Mouse (Mus musculus) embryonic stem cell, embryonic (primary cell): Measurements from ENCODE around the gene Gm30191.

Experiments
- CTCF ChIA-PET, 4 experiments: fragments of 300-600 bp in 2 of 4; fragments of 350-600 bp in 2 of 4; sonication (Branson Sonifier 250); formaldehyde crosslinking; loops; one replicate each; lab custom pipeline; 2022; ENCODE audit warnings: inconsistent platforms in 2 of 4; lab: Charles Lee
- POLR2A ChIA-PET, 4 experiments: fragments of 300-600 bp in 2 of 4; fragments of 350-600 bp in 2 of 4; sonication (Branson Sonifier 250); formaldehyde crosslinking; loops; one replicate each; lab custom pipeline; 2022; ENCODE audit warnings: antibody characterized with exemption in 4 of 4, inconsistent platforms in 1 of 4; lab: Charles Lee

Gm30191 gene

GRCm38 (mm10) chr4:134246719-134247258 lies at the start of gene Gm30191:
TSS of gene Gm30191 (plus strand) at chr4:134246935.
- ChIA-PET POLR2A (interaction anchor here in 3 of 4 experiments (0.6 to 2.9 kb wide), 5 partner anchors 21 to 81 kb away, joined by 3 to 6 read pairs (median 4); partner anchors contain the start of gene Cep85 (in 2 of the 3)), CTCF (interaction anchor here in 2 of 4 experiments (0.7 to 1.5 kb wide), 5 partner anchors 9 to 146 kb away, joined by 3 to 4 read pairs (median 4); partner anchors contain the start of gene Cep85 (in 1 of the 2))

- CTCF ChIA-PET: interaction anchor here in 2 of 4 experiments (0.5 to 1.8 kb wide), 8 partner anchors 9 to 866 kb away, joined by 3 to 12 read pairs (median 3); partner anchors contain the start of genes Cep85 (in 2 of the 2) and Paqr7 (in 1 of the 2)
- POLR2A ChIA-PET: interaction anchor here in 3 of 4 experiments (0.6 to 1.3 kb wide), 9 partner anchors 12 to 300 kb away, joined by 3 to 9 read pairs (median 4); partner anchors contain the start of genes Cep85 (in 2 of the 3) and Sh3bgrl3 (in 1 of the 3)
Observed at GRCm38 (mm10) chr4:134199371-134199770, 47.4 kb upstream of the Gm30191 start.

DNA sequence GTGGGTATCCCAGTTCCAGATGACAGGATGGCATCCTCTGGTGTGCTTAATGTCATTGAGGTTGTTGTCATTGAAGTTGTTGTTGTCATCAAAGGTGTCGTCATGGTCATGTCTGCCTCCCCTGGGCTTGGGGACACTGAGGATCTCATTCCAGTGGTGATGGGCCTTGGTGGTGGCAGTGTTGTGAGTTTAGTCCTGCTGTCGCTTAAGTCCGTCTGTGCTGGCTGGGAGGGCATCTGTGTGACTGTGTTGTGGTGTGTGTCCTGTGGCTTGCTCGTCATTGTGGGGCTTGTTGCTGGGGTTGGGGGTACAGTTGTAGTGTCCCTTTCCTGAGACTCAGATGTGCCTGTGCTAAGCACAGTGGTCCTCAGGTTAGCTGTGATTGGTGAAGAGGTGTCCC lies 43.8 kb upstream of the Gm30191 start, which contains the start of gene Gm7534:
TSS of gene Gm7534 (minus strand) at position 101 of the 400 bp plus-strand sequence.
- POLR2A ChIA-PET: interaction anchor here in 1 of 4 experiments (1.5 to 1.6 kb wide), 2 partner anchors 16 to 193 kb away, joined by 3 to 7 read pairs; partner anchors contain the start of genes Cep85 and Pafah2
- CTCF ChIA-PET: interaction anchor here in 1 of 4 experiments (0.8 to 1.6 kb wide), 3 partner anchors 16 to 89 kb away, joined by 3 to 6 read pairs (median 4); partner anchors contain the start of gene Cep85

DNA sequence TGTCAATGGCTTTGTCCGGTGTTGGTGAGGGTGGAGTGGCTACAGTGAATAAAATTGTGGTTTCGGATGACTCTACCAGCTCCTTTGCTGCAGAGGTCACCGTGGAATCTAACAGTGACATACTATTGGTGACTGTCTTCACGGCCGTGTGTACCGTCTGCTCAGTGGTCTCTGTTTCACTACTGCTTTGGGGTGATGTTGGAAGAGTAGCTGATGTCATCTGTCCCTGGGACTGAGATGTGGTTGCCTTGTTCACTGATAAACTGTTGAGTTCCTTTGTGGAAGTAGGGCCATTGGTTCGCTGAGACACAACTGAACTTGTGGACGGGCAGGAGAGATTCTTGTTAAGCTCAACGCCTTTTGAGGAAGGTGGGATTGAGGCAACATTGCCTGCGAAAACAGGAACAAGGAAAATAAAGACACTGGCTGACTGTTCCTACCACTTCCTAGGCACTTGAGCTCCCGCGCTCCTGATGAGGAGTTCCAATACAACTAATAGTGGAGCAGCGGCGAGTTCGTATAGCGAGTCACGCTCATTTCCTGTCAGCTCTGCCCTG lies 43.3 kb upstream of the Gm30191 start:
- ChIA-PET POLR2A (interaction anchor here in 2 of 4 experiments (0.6 to 1.6 kb wide), 6 partner anchors 17 to 986 kb away, joined by 3 to 7 read pairs (median 3); partner anchors contain the start of genes Cep85 (in 2 of the 2), Pafah2 (in 1 of the 2) and Sh3bgrl3 (in 1 of the 2)), CTCF (interaction anchor here (0.5 to 1.6 kb wide), 11 partner anchors 12 to 297 kb away, joined by 3 to 6 read pairs (median 3); partner anchors contain the start of gene Cep85 (in 2 of the 4))

GRCm38 (mm10) chr4:134206488-134207053 lies 40.2 kb upstream of the Gm30191 start:
- CTCF ChIA-PET: interaction anchor here in 2 of 4 experiments (0.5 to 1.5 kb wide), 6 partner anchors 20 to 195 kb away, joined by 3 to 4 read pairs (median 3); partner anchors contain the start of gene Cep85 (in 2 of the 2)
- POLR2A ChIA-PET: interaction anchor here in 1 of 4 experiments (0.6 to 2.6 kb wide), 6 partner anchors 17 to 528 kb away, joined by 3 to 12 read pairs (median 4); partner anchors contain the start of genes Cep85 and Zfp593

GRCm38 (mm10) chr4:134222793-134223600 lies 23.7 kb upstream of the Gm30191 start:
- POLR2A ChIA-PET: interaction anchor here in 2 of 4 experiments (0.8 to 0.9 kb wide), 2 partner anchors 120 to 482 kb away, joined by 3 to 5 read pairs; partner anchors contain the start of gene Slc30a2 (in 1 of the 2)
- CTCF ChIA-PET: interaction anchor here in 1 of 4 experiments (1.8 kb wide), 1 partner anchor 36 kb away, joined by 5 read pairs; the partner anchor contains the start of gene Cep85

DNA sequence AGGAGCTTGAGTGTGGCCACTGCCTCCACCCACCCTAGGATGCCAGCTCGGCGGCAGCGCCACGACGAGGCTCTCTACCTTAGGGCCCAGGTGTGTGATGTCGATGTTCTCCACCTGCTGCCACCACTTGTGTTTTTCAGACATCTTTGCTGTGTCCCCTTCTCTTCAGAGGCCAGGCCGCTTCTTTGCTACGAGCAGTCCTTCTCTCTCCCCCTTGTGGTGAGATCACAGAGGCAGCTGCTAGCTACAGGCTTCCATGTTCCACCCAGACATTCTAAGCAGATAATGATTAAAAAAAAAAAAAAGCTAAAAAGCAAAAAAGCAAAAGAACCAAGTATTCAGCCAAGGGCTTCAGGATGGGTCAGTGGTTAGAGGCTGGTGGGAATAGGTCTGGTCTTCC lies 19.5 kb upstream of the Gm30191 start, which contains the start of gene Catsper4:
TSS of gene Catsper4 (minus strand) at position 190 of the 400 bp plus-strand sequence.
- POLR2A ChIA-PET: interaction anchor here in 2 of 4 experiments (0.5 to 1.8 kb wide), 6 partner anchors 10 to 1190 kb away, joined by 3 to 5 read pairs (median 4); partner anchors contain the start of genes Cep85 (in 1 of the 2) and Zfp593 (in 1 of the 2)
- CTCF ChIA-PET: interaction anchor here (0.6 to 1.6 kb wide), 4 partner anchors 18 to 569 kb away, joined by 3 to 4 read pairs (median 3); partner anchors contain the start of gene Pdik1l (in 1 of the 4)

GRCm38 (mm10) chr4:134230431-134230830 lies 16.3 kb upstream of the Gm30191 start:
- POLR2A ChIA-PET: interaction anchor here in 1 of 4 experiments (0.8 to 1.6 kb wide), 4 partner anchors 9 to 43 kb away, joined by 3 to 6 read pairs (median 4); partner anchors contain the start of genes Cep85 and Zfp593
- CTCF ChIA-PET: interaction anchor here in 2 of 4 experiments (0.6 to 1.1 kb wide), 4 partner anchors 9 to 540 kb away, joined by 3 to 7 read pairs (median 6); partner anchors contain the start of gene Cep85 (in 1 of the 2)

DNA sequence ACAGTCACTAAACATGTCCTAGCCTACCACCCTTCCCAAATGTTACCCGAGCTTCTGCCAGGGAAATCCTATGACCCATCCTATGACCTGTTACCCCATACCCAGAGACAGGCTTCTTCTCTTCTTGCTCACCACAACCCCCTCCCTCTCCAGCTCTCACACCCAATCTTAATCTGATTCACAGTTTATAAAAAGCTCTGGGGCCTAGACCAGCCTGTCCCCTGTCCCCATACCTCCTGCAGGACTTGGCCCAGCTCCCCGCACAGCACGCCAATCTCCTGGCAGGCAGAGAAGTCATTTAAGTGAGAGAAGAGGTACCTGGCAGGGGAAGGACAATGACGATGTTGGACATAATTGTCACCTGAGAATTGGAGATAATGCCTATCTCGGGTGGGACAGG lies 11.9 kb upstream of the Gm30191 start:
- POLR2A ChIA-PET: interaction anchor here in 1 of 4 experiments (0.7 to 2.0 kb wide), 5 partner anchors 16 to 1013 kb away, joined by 3 to 5 read pairs (median 3); no protein-coding TSS in a partner anchor

GRCm38 (mm10) chr4:134237582-134238278 lies 9.0 kb upstream of the Gm30191 start:
- ChIA-PET POLR2A (interaction anchor here in 3 of 4 experiments (0.6 to 2.4 kb wide), 5 partner anchors 10 to 202 kb away, joined by 3 to 8 read pairs (median 3); partner anchors contain the start of gene Catsper4 (in 1 of the 3)), CTCF (interaction anchor here in 2 of 4 experiments (0.6 to 1.4 kb wide), 3 partner anchors 25 to 1356 kb away, joined by 3 to 4 read pairs (median 3); partner anchors contain the start of gene Cep85 (in 1 of the 2))

More for the DNA sequence above, 11.9 kb upstream of the Gm30191 start:
- CTCF ChIA-PET: no interaction called here

GRCm38 (mm10) chr4:134238279-134238651 lies 8.5 kb upstream of the Gm30191 start, which contains the start of gene Cnksr1:
TSS of gene Cnksr1 (minus strand) at chr4:134238399.
- ChIA-PET CTCF (interaction anchor here in 3 of 4 experiments (0.6 to 1.4 kb wide), 3 partner anchors 25 to 51 kb away, joined by 3 to 4 read pairs (median 4); partner anchors contain the start of gene Cep85 (in 1 of the 3)), POLR2A (interaction anchor here in 1 of 4 experiments (1.0 to 2.4 kb wide), 4 partner anchors 11 to 30 kb away, joined by 3 to 8 read pairs (median 3); partner anchors contain the start of genes Catsper4 and Grrp1)

- POLR2A ChIA-PET: interaction anchor here in 2 of 4 experiments (0.6 to 2.4 kb wide), 7 partner anchors 11 to 154 kb away, joined by 3 to 8 read pairs (median 3); partner anchors contain the start of gene Grrp1 (in 1 of the 2)
- CTCF ChIA-PET: interaction anchor here in 2 of 4 experiments (0.6 to 1.4 kb wide), 4 partner anchors 24 to 170 kb away, joined by 3 to 10 read pairs (median 4); partner anchors contain the start of gene Pdik1l (in 1 of the 2)
Observed at GRCm38 (mm10) chr4:134238686-134239085, 8.0 kb upstream of the Gm30191 start.

DNA sequence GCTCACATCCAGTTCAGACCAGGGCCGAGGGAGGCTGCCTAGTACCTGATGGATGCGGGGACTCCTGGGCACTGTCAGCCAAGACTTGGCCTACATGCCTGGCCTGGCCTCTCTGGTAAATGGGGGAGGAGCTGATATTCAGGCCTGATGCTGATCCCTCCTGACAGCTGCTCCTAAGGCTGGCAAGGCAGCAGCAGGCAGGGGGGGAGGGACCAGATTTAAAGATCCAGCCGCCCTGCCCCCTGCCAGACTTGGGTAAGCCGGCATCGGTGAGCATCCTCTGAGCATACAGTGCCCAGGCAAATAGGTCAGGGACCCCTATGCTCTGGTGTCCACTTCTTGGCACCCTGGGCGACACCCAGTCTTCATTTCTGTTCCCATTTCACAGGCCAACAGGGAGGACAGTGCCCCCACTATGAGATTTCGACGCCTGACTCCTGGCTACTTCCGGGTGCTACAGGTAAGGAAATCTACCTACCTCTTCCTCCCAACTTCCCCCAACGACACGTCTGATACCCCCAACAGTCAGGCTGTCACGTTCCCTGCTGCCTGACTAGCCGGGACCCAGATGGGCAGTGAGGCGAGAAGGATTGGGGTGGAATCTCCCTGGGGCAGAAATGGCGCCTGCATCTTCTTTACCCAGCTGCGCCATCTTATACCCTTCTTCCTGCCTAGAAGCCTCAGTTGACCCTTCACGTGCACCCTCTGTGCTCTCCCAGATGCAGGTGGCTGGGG lies 3.1 kb upstream of the Gm30191 start, which contains the start of gene E130218I03Rik:
TSS of gene E130218I03Rik (plus strand) at position 147 of the 735 bp plus-strand sequence.
- ChIA-PET POLR2A (interaction anchor here in 2 of 4 experiments (1.3 to 2.9 kb wide), 7 partner anchors 10 to 186 kb away, joined by 3 to 6 read pairs (median 5); partner anchors contain the start of genes Catsper4 (in 1 of the 2) and Cep85 (in 1 of the 2)), CTCF (interaction anchor here in 1 of 4 experiments (0.9 kb wide), 1 partner anchor 50 kb away, joined by 3 read pairs; no protein-coding TSS in a partner anchor)
